Mouse (Mus musculus) CH12.LX (cell line): ENCODE results near the gene Snx30. TPM values are rescaled to one million over a fixed set of nuclear protein-coding genes. Genes with fewer than 3 reads are reported as not detected.

Source experiments
- DNase-seq: peaks from one replicate; pipeline ENCODE4 v3.0.0-alpha.2; 2013; ENCODE audit errors: extremely low read depth
- H3K27ac ChIP-seq: 2 replicates; pipeline ENCODE4 v1.5.1; 2012; ENCODE audit warnings: low read depth, mild to moderate bottlenecking, control low read depth, moderate library complexity; ENCODE audit not compliant: insufficient read depth
- H3K27me3 ChIP-seq: replicated peaks from 2 replicates; pipeline ENCODE3; 2012; ENCODE audit warnings: inconsistent platforms
- H3K36me3 ChIP-seq, 2 experiments: replicated peaks in 1 of 2; 2 replicates each; pipeline versions ENCODE3 to v1.6.1; 2012; ENCODE audit warnings: inconsistent platforms in 1 of 2, low read length in 1 of 2, mild to moderate bottlenecking in 1 of 2, mixed read lengths in 1 of 2, moderate library complexity in 1 of 2; ENCODE audit not compliant: control insufficient read depth in 1 of 2, insufficient read depth in 1 of 2
- H3K4me1 ChIP-seq, 2 experiments: 2 replicates each; pipeline ENCODE4 v1.6.1; 2012; ENCODE audit warnings: inconsistent platforms in 1 of 2, moderate library complexity in 1 of 2; ENCODE audit not compliant: insufficient read depth in 2 of 2, control insufficient read depth in 1 of 2
- H3K4me2 ChIP-seq: 2 replicates; pipeline ENCODE4 v1.6.1; 2012; ENCODE audit warnings: low read depth, mild to moderate bottlenecking, control low read depth; ENCODE audit not compliant: poor library complexity, insufficient read depth, severe bottlenecking
- H3K4me3 ChIP-seq, 3 experiments: fragments of 150-350 bp in 1 of 3; sonication (generic) in 1 of 3; replicated peaks in 1 of 3; 2 replicates each; pipeline versions ENCODE3 to v1.5.1; 2011 to 2012; ENCODE audit warnings: low read depth in 2 of 3, low read length in 2 of 3, mild to moderate bottlenecking in 2 of 3, moderate library complexity in 2 of 3, control low read depth in 1 of 3, improper control_type of control experiment in 1 of 3, inconsistent platforms in 1 of 3, mixed read lengths in 1 of 3; ENCODE audit not compliant: poor library complexity in 1 of 3
- H3K79me2 ChIP-seq: replicated peaks from 2 replicates; pipeline ENCODE4 v1.6.1; 2012; ENCODE audit warnings: mild to moderate bottlenecking, moderate library complexity; ENCODE audit not compliant: control insufficient read depth, poor library complexity, insufficient read depth, severe bottlenecking; ENCODE audit errors: extremely low read depth
- H3K9ac ChIP-seq: 2 replicates; pipeline ENCODE4 v1.6.1; 2012; ENCODE audit warnings: low read depth, mild to moderate bottlenecking, control low read depth, moderate library complexity; ENCODE audit not compliant: insufficient read depth
- H3K9me3 ChIP-seq: replicated peaks from 2 replicates; pipeline ENCODE3; 2012; ENCODE audit warnings: low read length, inconsistent platforms, mixed read lengths
- BHLHE40 ChIP-seq: IDR thresholded peaks from 2 replicates; pipeline ENCODE4 v1.6.1; 2011; ENCODE audit warnings: mild to moderate bottlenecking, low read depth, low read length, improper control_type of control experiment
- CHD2 ChIP-seq: IDR thresholded peaks from 2 replicates; pipeline ENCODE4 v1.6.1; 2011; ENCODE audit warnings: low read length, improper control_type of control experiment
- CTCF ChIP-seq, 2 experiments: IDR thresholded peaks in 1 of 2; conservative IDR thresholded peaks in 1 of 2; 2 replicates each; pipeline ENCODE4 v1.5.1; 2011 to 2012; ENCODE audit warnings: low read depth in 2 of 2, low read length in 2 of 2, improper control_type of control experiment in 1 of 2, inconsistent platforms in 1 of 2, mild to moderate bottlenecking in 1 of 2, moderate library complexity in 1 of 2
- ETS1 ChIP-seq: conservative IDR thresholded peaks from 2 replicates; pipeline ENCODE4 v1.6.1; 2012; ENCODE audit warnings: low read depth, mild to moderate bottlenecking, inconsistent platforms, low read length, improper control_type of control experiment, moderate library complexity
- GABPA ChIP-seq: IDR thresholded peaks from 2 replicates; pipeline ENCODE4 v1.6.1; 2012; ENCODE audit warnings: low read depth, low read length, improper control_type of control experiment, inconsistent platforms; ENCODE audit not compliant: insufficient replicate concordance
- IRF4 ChIP-seq: IDR thresholded peaks from 2 replicates; pipeline ENCODE4 v1.6.1; 2014; ENCODE audit warnings: low read depth, mild to moderate bottlenecking, inconsistent platforms, low read length, improper control_type of control experiment
- MAFK ChIP-seq: IDR thresholded peaks from 2 replicates; pipeline ENCODE4 v1.6.1; 2011; ENCODE audit warnings: low read length, improper control_type of control experiment; ENCODE audit not compliant: insufficient replicate concordance
- MAZ ChIP-seq: IDR thresholded peaks from 2 replicates; pipeline ENCODE4 v1.6.1; 2012; ENCODE audit warnings: low read depth, mild to moderate bottlenecking, inconsistent platforms, low read length, improper control_type of control experiment, moderate library complexity
- MEF2A ChIP-seq: IDR thresholded peaks from 2 replicates; pipeline ENCODE4 v1.6.1; 2014; ENCODE audit warnings: low read depth, mild to moderate bottlenecking, inconsistent platforms, low read length, improper control_type of control experiment, borderline replicate concordance
- NELFE ChIP-seq: IDR thresholded peaks from 2 replicates; pipeline ENCODE4 v1.6.1; 2011; ENCODE audit warnings: low read depth, low read length, improper control_type of control experiment
- POLR2A ChIP-seq: IDR thresholded peaks from 2 replicates; pipeline ENCODE4 v1.6.1; 2011; ENCODE audit warnings: low read depth, mild to moderate bottlenecking, improper control_type of control experiment, low read length
- RAD21 ChIP-seq: IDR thresholded peaks from 2 replicates; pipeline ENCODE4 v1.6.1; 2011; ENCODE audit warnings: low read depth, mild to moderate bottlenecking, low read length, improper control_type of control experiment, moderate library complexity
- SIN3A ChIP-seq: IDR thresholded peaks from 2 replicates; pipeline ENCODE4 v1.6.1; 2012; ENCODE audit warnings: low read length, improper control_type of control experiment, inconsistent platforms
- USF1 ChIP-seq: IDR thresholded peaks from 2 replicates; pipeline ENCODE4 v1.6.1; 2014; ENCODE audit warnings: low read depth, mild to moderate bottlenecking, inconsistent platforms, low read length, improper control_type of control experiment
- USF2 ChIP-seq: conservative IDR thresholded peaks from 2 replicates; pipeline ENCODE4 v1.6.1; 2011; ENCODE audit warnings: low read depth, low read length, improper control_type of control experiment
- ZNF384 ChIP-seq: IDR thresholded peaks from 2 replicates; pipeline ENCODE4 v1.6.1; 2012; ENCODE audit warnings: low read depth, low read length, improper control_type of control experiment, inconsistent platforms
- dilution Hi-C: fragments of 300-500 bp; cut with MboI; formaldehyde crosslinking; loops from 2 replicates; pipeline ENCODE4 v1.14.3; 2020; ENCODE audit warnings: low sequenced_read_pairs; ENCODE audit not compliant: extremely low pct_unique_long_range_greater_than_20kb, extremely low pct_ligation_motif_present
- in situ Hi-C: fragments of 300-500 bp; cut with MboI; formaldehyde crosslinking; loops from 3 replicates; pipeline ENCODE4 v1.14.3; 2019; ENCODE audit warnings: low sequenced_read_pairs, low pct_ligation_motif_present, low pct_unique_long_range_greater_than_20kb, mixed read lengths
- polyA plus RNA-seq: library from polyadenylated mRNA; unstranded; fragments of >175 nt; gene quantifications from 2 replicates; pipeline ENCODE4 v1.2.1, GENCODE M21; 2012; ENCODE audit warnings: low read depth; ENCODE audit not compliant: insufficient read length
- total RNA-seq, 2 experiments: library from RNA; depleted of rRNA; stranded (reverse); fragments of 300-350 nt in 1 of 2; fragments of >200 nt in 1 of 2; gene quantifications; 2 replicates each; pipeline ENCODE4 v1.2.3; 2012 to 2014

Gene Snx30
- total and polyA plus RNA-seq, 3 experiments, result 7.9 to 16.9 (median 8.4) TPM

- TF ChIP-seq BHLHE40 (peak; percentile 85), POLR2A (no peak)
These were observed 886 bp upstream of the Snx30 start (continued) for GRCm38 (mm10) chr4:59804754-59805153.

GRCm38 (mm10) chr4:59805968-59806878, 583 bp downstream of the Snx30 start:
- Histone ChIP-seq H3K36me3 (peaks cover 0 to 24% of the 10 kb centered on the region in 2 experiments), H3K79me2 (peaks cover 10% of the 10 kb centered on the region), H3K27me3 (no peaks in the 10 kb centered on the region), H3K4me3 (peak overlapping the region; percentile 77 to 95 (median 93))
- dilution Hi-C loops, result no loop called here
- DNase-seq, result peak; percentile 72
- no peak for TF ChIP-seq RAD21
- TF ChIP-seq SIN3A, result peak; percentile 36
- TF ChIP-seq ETS1, result peak; percentile 54
- TF ChIP-seq USF2, result peak; percentile 37; the same call in 1 of the 2 replicates
- no peak for TF ChIP-seq MAFK
- TF ChIP-seq USF1, result peak; percentile 67
- no peak for TF ChIP-seq GABPA
- no peak for TF ChIP-seq POLR2A
- TF ChIP-seq MAZ, result 0 out of 2 replicates have a peak, but pooled peaks have one; percentile 23
- TF ChIP-seq ZNF384, result peak; percentile 85
- no peak for TF ChIP-seq IRF4
- TF ChIP-seq BHLHE40, result peak; percentile 71
- no peak for TF ChIP-seq NELFE
- TF ChIP-seq MEF2A, result peak; percentile 36; the same call in 1 of the 2 replicates
- no peak for TF ChIP-seq CTCF (conservative IDR thresholded peaks at IDR 0.05 in 1 of 2, IDR thresholded peaks at IDR 0.05 in 1 of 2; ENCODE audit: low read depth in 2 of 2, low read length in 2 of 2)
- TF ChIP-seq, all 38 proteins: peak for 8
- H3K4me1 ChIP-seq, result peaks cover 17 to 74% of the 10 kb centered on the region in 2 experiments
- in situ Hi-C loops, result no loop called here
- peak overlapping the region; percentile 77 for H3K9ac ChIP-seq
- peak overlapping the region; percentile 42 for H3K27ac ChIP-seq
- H3K9me3 ChIP-seq, result no peaks in the 10 kb centered on the region
- H3K4me2 ChIP-seq, result peak overlapping the region; percentile 58

GRCm38 (mm10) chr4:59806879-59807195, 1.2 kb downstream of the Snx30 start:
- TF ChIP-seq CHD2 (peak; percentile 39; the same call in 1 of the 2 replicates), GABPA (no peak)
- no peaks in the 10 kb centered on the region for H3K27me3 ChIP-seq
- H3K9me3 ChIP-seq, result no peaks in the 10 kb centered on the region
- peaks cover 10% of the 10 kb centered on the region for H3K79me2 ChIP-seq
- DNase-seq, result peak; percentile 42
- peak overlapping the region; percentile 10; the same call in 1 of the 2 replicates for H3K27ac ChIP-seq
- peak overlapping the region; percentile 77 for H3K9ac ChIP-seq
- peak overlapping the region; percentile 77 to 95 (median 93) for H3K4me3 ChIP-seq
- in situ Hi-C loops (no loop called here), dilution Hi-C loops (no loop called here)
- H3K4me2 ChIP-seq, result peak overlapping the region; percentile 58; the same call in 1 of the 2 replicates
- peaks cover 0 to 26% of the 10 kb centered on the region in 2 experiments for H3K36me3 ChIP-seq
- H3K4me1 ChIP-seq, result peaks cover 17 to 75% of the 10 kb centered on the region in 2 experiments
